Mouse (Mus musculus): ENCODE measurements at regions not wholly inside any gene's neighbourhood (a gene's known extent, or its start where the extent isn't known, plus 50 kb on each side); places are given as distances from the start of the nearest gene placed in this dataset.

GRCm38 (mm10) chr10:43745931-43746630, 155.5 kb downstream of the Qrsl1 start:
- no peak for DNase-seq
- intact Hi-C loops (cut with DNase I), result no loop called here

GRCm38 (mm10) chr10:43746631-43747001, 154.9 kb downstream of the Qrsl1 start:
- no peak for DNase-seq
- intact Hi-C loops (cut with DNase I), result no loop called here

- intact Hi-C loops (cut with DNase I), result no loop called here
- no peak for DNase-seq
Observed at GRCm38 (mm10) chr10:43747541-43747940, 154.0 kb downstream of the Qrsl1 start.

DNA sequence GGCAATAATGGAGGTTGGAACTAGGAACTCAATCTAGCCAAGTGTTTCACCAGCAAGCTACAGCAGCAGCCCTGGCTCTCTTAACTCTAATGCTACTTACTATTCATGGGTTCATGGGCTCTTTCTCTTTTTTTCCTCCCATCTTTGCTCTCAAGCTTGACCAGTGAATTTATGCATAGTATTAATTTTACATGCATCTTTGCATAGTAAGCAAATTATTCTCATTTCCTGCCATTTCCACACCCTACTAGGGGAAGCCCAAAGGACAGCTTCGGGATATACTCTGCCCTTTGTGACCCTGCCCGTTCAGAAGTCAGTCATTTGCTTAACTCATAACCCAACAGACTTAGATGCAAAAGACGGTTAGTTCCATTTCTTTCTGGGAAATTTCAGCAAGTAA, 153.2 kb downstream of the Qrsl1 start:
- no peak for DNase-seq
- intact Hi-C loops (cut with DNase I), result no loop called here

GRCm38 (mm10) chr10:43749496-43750110, 151.9 kb downstream of the Qrsl1 start:
- no peak for DNase-seq
- intact Hi-C loops (cut with DNase I), result no loop called here

GRCm38 (mm10) chr10:43750401-43750800, 151.1 kb downstream of the Qrsl1 start:
- no peak for DNase-seq
- intact Hi-C loops (cut with DNase I), result no loop called here

- DNase-seq, result no peak
- intact Hi-C loops (cut with DNase I), result no loop called here
Observed at GRCm38 (mm10) chr10:43750854-43751253, 150.7 kb downstream of the Qrsl1 start.

- intact Hi-C loops (cut with DNase I), result no loop called here
- DNase-seq, result peak; percentile 65 to 67
Observed at GRCm38 (mm10) chr10:43751881-43752675, 149.5 kb downstream of the Qrsl1 start.

DNA sequence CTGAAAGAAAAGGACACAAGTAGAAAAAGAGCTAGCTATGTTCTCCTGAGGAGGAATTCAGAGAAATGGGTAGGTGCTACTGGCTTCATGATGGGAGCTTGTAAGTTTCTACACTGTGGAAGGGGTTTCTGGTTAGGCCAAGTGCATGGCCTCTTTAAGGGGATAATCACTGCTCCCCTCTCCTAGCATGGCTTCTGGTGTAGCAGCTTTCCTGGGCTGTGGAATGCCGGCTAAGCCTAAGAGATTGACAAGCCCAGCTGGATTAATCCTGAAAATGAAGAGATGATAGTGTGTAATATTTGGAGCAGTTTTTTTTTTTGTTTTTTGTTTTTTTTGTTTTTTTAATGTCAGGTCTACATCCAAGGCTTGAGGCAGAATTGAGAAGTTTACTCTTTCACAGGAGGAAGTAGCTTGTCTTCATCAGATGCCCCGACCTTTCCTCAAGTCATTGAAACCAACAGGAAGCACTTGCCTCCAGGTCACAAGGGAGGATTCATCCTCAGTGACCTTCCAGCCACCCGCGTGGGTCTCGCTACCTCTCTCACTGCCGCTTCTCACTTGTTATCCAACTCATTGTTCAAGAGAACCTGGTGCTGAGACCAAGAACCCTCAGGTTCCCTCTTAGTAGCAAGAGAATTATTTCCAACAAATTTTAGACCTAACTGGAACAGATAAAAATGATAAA, 144.5 kb downstream of the Qrsl1 start:
- no peak for DNase-seq
- intact Hi-C loops (cut with DNase I), result no loop called here

- intact Hi-C loops (cut with DNase I), result no loop called here
- DNase-seq, result no peak
Observed at GRCm38 (mm10) chr10:43758124-43759025, 143.2 kb downstream of the Qrsl1 start.

GRCm38 (mm10) chr10:43759186-43759905, 142.2 kb downstream of the Qrsl1 start:
- intact Hi-C loops (cut with DNase I), result no loop called here
- DNase-seq, result no peak

DNA sequence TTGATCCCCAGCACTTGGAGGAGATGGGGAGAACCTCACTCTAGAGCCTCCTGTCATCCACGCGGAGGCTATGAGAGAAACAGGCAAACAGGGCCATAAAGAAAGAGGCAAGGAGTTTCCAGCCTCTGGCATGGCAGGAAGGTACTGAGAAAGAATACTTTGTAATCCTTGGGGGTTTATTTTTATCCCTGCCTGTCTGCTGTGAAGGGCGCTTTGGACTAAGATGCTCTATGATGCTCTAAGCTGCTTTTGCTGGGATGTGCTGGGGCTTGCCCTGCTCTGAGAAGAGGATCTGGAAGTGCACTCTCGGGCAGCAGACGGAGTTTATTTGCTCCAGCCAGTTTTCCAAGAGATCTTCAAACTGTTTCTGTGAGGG, 141.7 kb downstream of the Qrsl1 start:
- DNase-seq, result no peak
- intact Hi-C loops (cut with DNase I), result no loop called here

DNA sequence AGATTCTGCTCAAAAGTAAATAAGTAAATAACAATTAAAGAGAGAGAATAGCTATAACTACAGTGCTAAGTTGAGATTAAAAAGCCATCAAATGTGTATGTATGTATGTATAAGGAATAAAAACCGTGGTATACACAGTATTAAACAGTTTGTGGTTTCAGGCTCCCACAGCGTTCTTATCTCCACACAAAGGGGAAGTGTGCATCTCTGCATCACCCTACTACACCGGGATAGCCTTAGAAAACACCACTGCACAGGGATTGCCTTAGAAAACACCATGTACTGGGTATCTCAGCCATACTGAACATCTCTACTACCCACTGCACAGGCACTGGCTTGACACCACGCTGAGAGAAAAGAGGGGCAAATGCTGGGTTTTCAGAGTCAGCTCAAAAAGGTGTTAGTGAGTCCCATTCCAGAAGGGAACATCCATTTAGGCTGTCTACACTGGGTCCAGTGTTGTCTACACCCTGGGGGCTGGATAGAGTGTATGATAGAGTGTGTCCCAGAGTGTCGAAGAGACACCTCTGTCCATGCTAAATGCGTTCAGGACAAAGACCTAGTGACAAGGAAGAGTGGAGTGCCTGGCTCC, 139.5 kb downstream of the Qrsl1 start:
- intact Hi-C loops (cut with DNase I), result no loop called here
- no peak for DNase-seq

DNA sequence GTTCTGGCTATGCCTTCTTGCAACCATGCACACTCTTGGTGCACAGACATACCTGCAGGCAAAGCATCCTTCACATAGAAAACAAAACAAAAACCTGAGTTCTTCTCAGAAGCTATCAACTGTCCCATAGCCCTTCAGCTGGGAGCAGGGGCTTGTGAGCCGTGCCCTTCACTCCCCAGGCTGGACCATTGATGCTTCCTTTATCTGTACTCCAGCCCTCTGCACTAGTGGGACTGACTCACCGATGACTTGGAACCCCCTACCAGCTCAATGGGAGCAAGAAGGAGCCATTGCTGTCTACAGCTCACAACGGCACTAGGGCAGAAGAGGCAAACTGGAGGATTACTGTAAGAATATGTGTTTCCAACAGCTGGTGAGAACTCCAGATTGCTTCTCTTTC, 137.0 kb downstream of the Qrsl1 start:
- no peak for DNase-seq
- intact Hi-C loops (cut with DNase I), result no loop called here

GRCm38 (mm10) chr10:43765275-43765674, 136.3 kb downstream of the Qrsl1 start:
- no peak for DNase-seq
- intact Hi-C loops (cut with DNase I), result no loop called here

DNA sequence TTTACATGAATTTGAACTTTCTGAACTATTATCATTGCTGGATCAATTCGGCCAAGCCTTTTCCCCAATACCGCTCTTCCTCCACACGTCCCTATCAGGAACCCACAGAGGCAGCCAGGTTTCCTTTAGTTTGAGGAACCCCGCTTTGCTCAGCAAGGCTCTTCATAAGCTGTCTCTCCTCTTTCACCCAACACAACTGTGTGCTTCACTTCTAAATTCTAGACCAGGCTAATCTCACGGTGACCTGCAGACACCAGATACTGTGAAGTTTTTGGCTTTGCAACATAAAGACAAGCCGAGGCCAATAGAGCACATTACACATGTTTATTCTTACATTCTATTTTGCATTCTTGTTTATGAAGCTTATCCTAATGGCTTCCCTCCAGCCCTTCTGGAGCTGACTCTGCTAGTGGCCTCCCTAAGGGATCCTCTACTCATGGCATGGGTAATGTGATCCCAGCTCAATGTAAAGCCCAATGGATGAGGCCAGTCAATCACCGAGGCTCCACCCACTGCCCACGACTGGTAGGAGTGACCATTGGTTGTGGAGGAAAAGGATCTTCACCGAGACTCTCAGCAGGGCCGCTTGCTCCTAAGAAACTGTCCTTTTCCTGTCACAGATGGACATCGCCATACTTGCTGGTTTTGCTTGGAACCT, 135.6 kb downstream of the Qrsl1 start:
- intact Hi-C loops (cut with DNase I), result no loop called here
- DNase-seq, result no peak

DNA sequence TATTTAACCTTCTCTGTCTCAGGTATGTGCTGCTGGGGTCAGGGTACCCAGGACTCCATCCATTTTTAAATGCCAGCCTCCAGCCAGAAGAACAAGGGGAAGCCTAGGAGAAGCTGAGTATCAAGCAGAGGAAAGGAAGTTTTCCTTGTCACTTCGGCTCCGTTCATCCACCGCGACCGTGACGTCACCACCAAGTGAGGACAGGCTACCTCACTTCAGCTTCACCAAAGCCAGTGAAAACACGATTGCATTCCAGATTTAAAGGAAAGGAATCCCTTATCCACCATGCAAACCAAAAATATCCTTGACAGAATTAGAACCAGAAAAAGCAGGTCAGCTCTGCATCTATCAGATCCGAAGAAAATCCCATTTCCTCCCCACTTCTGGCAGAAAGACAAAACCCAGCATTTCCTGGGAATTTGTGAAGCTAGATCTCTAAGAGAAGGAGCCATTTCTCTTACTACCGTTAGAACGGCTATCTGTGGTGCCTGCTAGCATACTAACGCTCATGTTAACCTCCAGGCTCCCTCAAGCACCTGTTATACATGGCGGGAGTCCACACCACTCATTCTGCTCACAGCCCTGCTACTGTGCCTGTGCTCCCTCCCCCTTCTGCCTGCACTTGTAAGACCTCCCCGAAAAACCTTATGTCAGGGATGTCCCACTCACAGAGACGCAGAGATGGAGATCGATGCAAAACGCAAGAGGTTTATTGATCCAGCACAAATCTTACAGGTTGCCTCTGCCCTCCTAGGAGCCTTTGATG, 133.4 kb downstream of the Qrsl1 start:
- DNase-seq, result no peak
- intact Hi-C loops (cut with DNase I), result no loop called here

DNA sequence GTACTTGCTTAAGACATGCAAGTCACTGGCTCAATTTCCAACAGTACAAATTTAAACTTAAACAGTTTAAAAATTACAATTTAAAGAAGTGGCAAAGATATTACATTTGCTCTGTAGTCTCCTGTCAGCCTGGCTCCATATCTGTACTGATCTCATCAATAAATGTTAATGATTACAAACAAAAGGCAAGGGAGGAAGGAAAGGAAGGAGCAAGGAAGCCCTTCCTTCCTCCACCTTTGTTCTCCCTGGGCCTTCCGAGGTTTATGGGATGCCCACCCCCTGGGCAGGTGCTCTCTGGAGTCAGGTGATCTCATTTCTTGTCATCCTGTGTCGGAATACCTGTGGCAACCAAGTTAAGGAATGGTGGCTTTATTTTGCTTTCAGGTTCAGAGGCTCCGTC, 132.5 kb downstream of the Qrsl1 start:
- no peak for DNase-seq
- intact Hi-C loops (cut with DNase I), result no loop called here
